Mouse (Mus musculus) hindbrain, embryonic 13.5 days (tissue): Measurements from ENCODE around the gene Pik3ca. TPM values are rescaled to one million over a fixed set of nuclear protein-coding genes. Genes with fewer than 3 reads are reported as not detected.

Experiments used
- ATAC-seq: fragments of 200-750 bp; cut with Nextera tagmentation; 2 replicates; pipeline ENCODE4 v1.8.0; 2017; ENCODE audit warnings: moderate TSS enrichment; ENCODE audit not compliant: low FRiP score
- H3K27ac ChIP-seq: fragments of 300-500 bp; sonication (generic); 2 replicates; pipeline ENCODE4 v1.5.1; 2015; ENCODE audit warnings: inconsistent platforms, mild to moderate bottlenecking, moderate library complexity
- H3K27me3 ChIP-seq: fragments of 300-500 bp; sonication (generic); 2 replicates; pipeline ENCODE4 v1.6.1; 2015; ENCODE audit warnings: mild to moderate bottlenecking, inconsistent platforms
- H3K36me3 ChIP-seq: fragments of 300-500 bp; sonication (generic); 2 replicates; pipeline ENCODE4 v1.6.1; 2015; ENCODE audit warnings: mild to moderate bottlenecking, inconsistent platforms
- H3K4me1 ChIP-seq: fragments of 300-500 bp; sonication (generic); replicated peaks from 2 replicates; pipeline ENCODE4 v1.6.1; 2015; ENCODE audit warnings: inconsistent platforms
- H3K4me2 ChIP-seq: fragments of 300-500 bp; sonication (generic); 2 replicates; pipeline ENCODE4 v1.6.1; 2015; ENCODE audit warnings: inconsistent platforms, mild to moderate bottlenecking, moderate library complexity
- H3K4me3 ChIP-seq: fragments of 300-500 bp; sonication (generic); 2 replicates; pipeline ENCODE4 v1.5.1; 2015; ENCODE audit warnings: mild to moderate bottlenecking, inconsistent platforms
- H3K9ac ChIP-seq: fragments of 300-500 bp; sonication (generic); 2 replicates; pipeline ENCODE4 v1.6.1; 2015; ENCODE audit warnings: mild to moderate bottlenecking, inconsistent platforms
- H3K9me3 ChIP-seq: fragments of 300-500 bp; sonication (generic); 2 replicates; pipeline ENCODE4 v1.6.1; 2016; ENCODE audit warnings: inconsistent platforms
- WGBS: fragments of 180-500 bp; shearing (Covaris S2); methylation state at CpG from one replicate; pipeline ENCODE4 v1.1.7; 2015; 5-methylcytosine and 5-hydroxymethylcytosine counted together
- polyA plus RNA-seq: library from polyadenylated mRNA; unstranded; fragments of >200 nt; fragmentation: Nextera tagmentation; extraction: Ambion mirVana; gene quantifications from 2 replicates; pipeline ENCODE4 v1.2.1, GENCODE M21; 2015

The Pik3ca gene
- polyA plus RNA-seq, 1 experiment from 2014 or later, result 14.2 TPM

- WGBS, result 87% methylated on average over 3 of the region's 3 CpGs
- Histone ChIP-seq H3K4me3 (no peak overlapping the region), H3K9ac (no peak overlapping the region), H3K27me3 (no peaks in the 10 kb centered on the region), H3K4me1 (no peaks in the 10 kb centered on the region), H3K36me3 (no peaks in the 10 kb centered on the region), H3K27ac (no peak overlapping the region), H3K4me2 (no peak overlapping the region), H3K9me3 (no peaks in the 10 kb centered on the region)
- ATAC-seq, result no peak
These were observed 15.9 kb upstream of the Pik3ca start for GRCm38 (mm10) chr3:32381556-32381955.

- H3K9me3 ChIP-seq, result no peaks in the 10 kb centered on the region
- H3K27me3 ChIP-seq, result no peaks in the 10 kb centered on the region
- no peak for ATAC-seq
- no peaks in the 10 kb centered on the region for H3K36me3 ChIP-seq
- H3K4me2 ChIP-seq, result no peak overlapping the region
- no peak overlapping the region for H3K9ac ChIP-seq
- no peak overlapping the region for H3K4me3 ChIP-seq
- H3K27ac ChIP-seq, result no peak overlapping the region
- 91% methylated on average over 4 of the region's 4 CpGs for WGBS
- H3K4me1 ChIP-seq, result peaks cover 7% of the 10 kb centered on the region
These were observed 4.6 kb upstream of the Pik3ca start for GRCm38 (mm10) chr3:32392841-32393240.

DNA sequence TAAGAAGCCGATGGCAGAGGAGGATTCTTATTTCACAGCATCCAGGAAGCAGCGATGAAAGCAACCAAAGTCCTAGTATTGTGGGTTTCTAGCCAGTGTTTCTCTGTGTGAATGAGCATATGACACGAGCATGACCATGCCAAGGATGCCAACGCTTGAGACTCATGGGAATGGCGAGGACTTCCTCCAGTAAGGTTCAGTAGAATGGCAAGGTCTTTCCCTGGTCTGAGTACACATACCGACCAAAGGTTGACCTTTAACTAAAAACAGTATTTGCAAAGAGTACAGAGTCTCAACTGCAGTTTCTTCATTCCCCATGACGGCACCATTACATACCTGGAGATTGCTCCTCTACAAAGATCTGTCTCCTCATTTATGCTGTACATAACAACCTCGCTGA lies 3.5 kb upstream of the Pik3ca start:
- 92% methylated on average over 8 of the region's 8 CpGs for WGBS
- no peak overlapping the region for H3K9ac ChIP-seq
- no peak for ATAC-seq

DNA sequence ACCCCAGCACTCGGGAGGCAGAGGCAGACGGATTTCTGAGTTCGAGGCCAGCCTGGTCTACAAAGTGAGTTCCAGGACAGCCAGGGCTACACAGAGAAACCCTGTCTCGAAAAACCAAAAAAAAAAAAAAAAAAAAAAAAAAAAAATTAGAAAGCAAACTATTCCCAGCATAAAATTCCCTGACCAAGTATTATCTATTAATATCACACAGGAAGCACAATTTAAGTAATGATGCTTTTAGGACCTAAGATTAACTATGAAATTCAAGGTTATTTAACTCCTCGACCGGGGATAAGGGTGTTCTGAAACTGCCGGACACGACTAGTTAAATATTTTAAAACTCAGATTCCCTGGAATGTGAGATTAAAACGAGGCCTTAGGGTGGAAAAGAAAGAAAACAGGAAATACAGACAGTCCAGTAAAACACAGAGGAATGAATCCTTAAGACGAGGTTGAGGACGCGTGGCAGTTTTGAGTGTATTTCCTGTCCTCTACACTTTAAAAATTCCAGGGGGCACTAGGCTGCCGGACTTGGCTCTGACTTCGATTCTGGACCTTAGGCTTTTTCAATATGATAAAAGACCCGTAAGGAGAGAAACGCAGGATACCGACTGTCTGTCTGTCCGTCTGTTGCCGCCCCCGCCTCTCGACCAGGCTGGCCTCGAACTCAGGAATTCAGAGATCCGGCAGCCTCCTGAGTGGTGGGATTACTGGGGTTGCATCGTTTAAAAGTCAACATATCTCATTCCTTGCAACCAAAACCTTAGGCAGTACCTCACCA lies 1.5 kb upstream of the Pik3ca start:
- Histone ChIP-seq H3K4me3 (peak overlapping the region; percentile 91), H3K9ac (peak overlapping the region; percentile 94), H3K9me3 (no peaks in the 10 kb centered on the region), H3K27ac (peak overlapping the region; percentile 97), H3K4me1 (peaks cover 29% of the 10 kb centered on the region), H3K36me3 (no peaks in the 10 kb centered on the region), H3K4me2 (peak overlapping the region; percentile 69), H3K27me3 (no peaks in the 10 kb centered on the region)
- WGBS, result 28% methylated on average over 24 of the region's 24 CpGs
- ATAC-seq, result no peak; the same call in none of the 2 replicates

More for the DNA sequence above, 3.5 kb upstream of the Pik3ca start:
- Histone ChIP-seq H3K9me3 (no peaks in the 10 kb centered on the region), H3K27ac (no peak overlapping the region), H3K4me1 (peaks cover 12% of the 10 kb centered on the region), H3K4me3 (no peak overlapping the region), H3K4me2 (no peak overlapping the region), H3K36me3 (no peaks in the 10 kb centered on the region), H3K27me3 (no peaks in the 10 kb centered on the region)

- H3K36me3 ChIP-seq, result no peaks in the 10 kb centered on the region
- under 1% methylated on average over 40 of the region's 77 CpGs for whole genome bisulfite sequencing
- peaks cover 37% of the 10 kb centered on the region for H3K4me1 ChIP-seq
- peak overlapping the region; percentile 97 for H3K27ac ChIP-seq
- peak overlapping the region; percentile 69 for H3K4me2 ChIP-seq
- peak overlapping the region; percentile 91 for H3K4me3 ChIP-seq
- ATAC-seq, result peak; percentile 99
- peak overlapping the region; percentile 94 for H3K9ac ChIP-seq
- no peaks in the 10 kb centered on the region for H3K27me3 ChIP-seq
- H3K9me3 ChIP-seq, result no peaks in the 10 kb centered on the region
These were observed 544 bp upstream of the Pik3ca start for GRCm38 (mm10) chr3:32396794-32397460.

GRCm38 (mm10) chr3:32398175-32398538 lies 686 bp downstream of the Pik3ca start:
- Histone ChIP-seq H3K27me3 (no peaks in the 10 kb centered on the region), H3K9ac (peak overlapping the region; percentile 94), H3K4me3 (peak overlapping the region; percentile 91), H3K27ac (peak overlapping the region; percentile 97), H3K4me2 (peak overlapping the region; percentile 56), H3K9me3 (no peaks in the 10 kb centered on the region), H3K4me1 (peaks cover 37% of the 10 kb centered on the region), H3K36me3 (no peaks in the 10 kb centered on the region)
- ATAC-seq, result no peak
- 2% methylated on average over 7 of the region's 7 CpGs for WGBS

DNA sequence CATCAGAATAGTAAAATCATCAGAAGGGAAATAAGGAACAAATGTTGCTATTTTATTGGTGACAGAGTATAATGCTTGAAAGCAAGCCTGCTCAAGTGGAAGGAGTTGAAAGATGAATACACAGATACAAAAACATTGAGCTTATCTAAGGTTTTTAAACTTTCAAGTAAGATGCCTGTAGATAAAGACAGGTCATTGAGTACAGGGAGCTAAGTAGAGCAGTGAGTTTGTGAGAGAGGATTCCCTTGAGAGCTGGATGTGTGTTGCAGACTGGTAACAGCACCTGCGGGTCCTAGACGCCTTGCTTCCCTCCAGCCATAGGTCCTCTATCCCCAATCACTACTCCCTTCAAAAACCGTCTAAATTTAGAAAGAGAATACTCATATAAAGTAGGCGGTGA lies 1.2 kb downstream of the Pik3ca start:
- Histone ChIP-seq H3K4me1 (peaks cover 37% of the 10 kb centered on the region), H3K9me3 (no peaks in the 10 kb centered on the region), H3K27ac (no peak overlapping the region), H3K9ac (peak overlapping the region; percentile 46; the same call in 1 of the 2 replicates), H3K4me2 (peak overlapping the region; percentile 56), H3K36me3 (no peaks in the 10 kb centered on the region), H3K4me3 (peak overlapping the region; percentile 91), H3K27me3 (no peaks in the 10 kb centered on the region)
- WGBS, result 38% methylated on average over 4 of the region's 4 CpGs
- no peak for ATAC-seq

DNA sequence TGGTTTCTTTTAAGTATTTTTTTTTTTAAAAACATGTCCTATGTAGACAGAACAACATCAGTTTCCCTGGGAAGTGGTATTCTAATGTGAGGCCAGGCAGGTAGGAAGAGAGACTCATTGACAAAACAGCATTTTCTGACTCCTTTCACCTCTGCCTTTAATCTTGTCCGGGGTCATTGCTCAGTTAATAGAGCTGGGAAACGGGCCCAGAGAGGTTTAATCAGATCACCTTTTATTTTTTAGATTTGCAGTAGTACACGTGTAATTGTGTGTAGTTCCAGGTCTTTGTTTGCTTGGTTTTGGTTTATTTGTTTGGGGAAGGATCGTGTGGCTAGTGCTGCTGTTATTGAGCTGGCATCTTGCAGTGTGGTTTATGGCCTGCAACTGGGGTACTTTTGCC lies 1.9 kb downstream of the Pik3ca start:
- no peaks in the 10 kb centered on the region for H3K9me3 ChIP-seq
- ATAC-seq, result no peak
- peak overlapping the region; percentile 18 for H3K4me2 ChIP-seq
- 45% methylated on average over 4 of the region's 4 CpGs for whole genome bisulfite sequencing
- no peak overlapping the region for H3K4me3 ChIP-seq
- H3K27me3 ChIP-seq, result no peaks in the 10 kb centered on the region
- peaks cover 37% of the 10 kb centered on the region for H3K4me1 ChIP-seq
- H3K36me3 ChIP-seq, result no peaks in the 10 kb centered on the region
- H3K27ac ChIP-seq, result no peak overlapping the region
- H3K9ac ChIP-seq, result peak overlapping the region; percentile 44

DNA sequence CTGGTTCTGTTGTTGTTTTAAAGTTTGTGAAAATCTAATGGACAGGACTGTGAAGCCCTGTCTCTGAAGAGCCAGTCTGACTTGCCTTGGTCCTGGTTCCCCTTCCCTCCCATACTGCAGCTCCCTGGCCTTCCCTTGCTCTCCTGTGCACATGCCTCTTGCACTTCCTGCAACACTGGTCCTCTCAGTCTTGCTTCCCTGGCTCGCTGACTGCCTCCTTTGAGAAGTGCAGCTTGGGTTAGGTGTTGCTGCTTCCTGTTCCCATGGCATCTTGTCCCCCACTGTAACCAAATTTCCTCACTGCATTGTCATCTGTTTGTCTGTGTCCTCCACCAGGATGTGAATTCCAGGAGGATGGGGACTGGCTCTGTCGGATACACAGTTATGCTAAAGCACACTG lies 2.5 kb downstream of the Pik3ca start:
- WGBS, result 70% methylated on average over 2 of the region's 2 CpGs
- Histone ChIP-seq H3K27ac (no peak overlapping the region), H3K27me3 (no peaks in the 10 kb centered on the region), H3K4me3 (no peak overlapping the region), H3K4me2 (peak overlapping the region; percentile 18), H3K9me3 (no peaks in the 10 kb centered on the region), H3K4me1 (peaks cover 37% of the 10 kb centered on the region), H3K9ac (peak overlapping the region; percentile 44; the same call in 1 of the 2 replicates), H3K36me3 (no peaks in the 10 kb centered on the region)
- no peak for ATAC-seq

GRCm38 (mm10) chr3:32401591-32401990 lies 4.1 kb downstream of the Pik3ca start:
- no peak overlapping the region for H3K4me3 ChIP-seq
- peaks cover 35% of the 10 kb centered on the region for H3K4me1 ChIP-seq
- no peaks in the 10 kb centered on the region for H3K27me3 ChIP-seq
- H3K9ac ChIP-seq, result no peak overlapping the region
- no peaks in the 10 kb centered on the region for H3K36me3 ChIP-seq
- H3K9me3 ChIP-seq, result no peaks in the 10 kb centered on the region
- 83% methylated on average over 3 of the region's 3 CpGs for WGBS
- H3K4me2 ChIP-seq, result no peak overlapping the region
- no peak for ATAC-seq
- H3K27ac ChIP-seq, result no peak overlapping the region

GRCm38 (mm10) chr3:32402990-32403885 lies 5.8 kb downstream of the Pik3ca start:
- H3K4me1 ChIP-seq, result peaks cover 43% of the 10 kb centered on the region
- no peak overlapping the region for H3K4me3 ChIP-seq
- no peaks in the 10 kb centered on the region for H3K36me3 ChIP-seq
- H3K27me3 ChIP-seq, result no peaks in the 10 kb centered on the region
- H3K4me2 ChIP-seq, result no peak overlapping the region
- 83% methylated on average over 7 of the region's 7 CpGs for WGBS
- H3K9me3 ChIP-seq, result no peaks in the 10 kb centered on the region
- no peak overlapping the region for H3K9ac ChIP-seq
- H3K27ac ChIP-seq, result no peak overlapping the region
- ATAC-seq, result no peak

DNA sequence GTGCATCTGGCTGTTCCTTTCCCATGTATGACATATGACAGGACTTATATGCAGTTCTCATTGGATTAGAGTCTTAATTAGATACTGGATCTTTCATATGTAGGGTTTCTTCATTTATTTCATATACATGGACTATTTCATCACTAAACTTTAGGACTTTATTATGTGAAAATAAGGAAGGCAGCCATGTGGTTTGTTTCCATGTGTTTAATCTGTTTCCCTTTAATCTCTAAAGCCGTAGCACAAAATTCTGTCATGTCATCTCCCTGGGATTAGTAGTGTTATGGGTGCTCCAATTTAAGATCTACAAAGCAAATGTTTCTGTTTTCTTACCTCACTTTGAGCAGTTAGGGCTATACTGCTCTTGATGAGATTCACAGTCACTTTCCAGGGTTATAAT lies 8.2 kb downstream of the Pik3ca start:
- no peak overlapping the region for H3K4me3 ChIP-seq
- no peak for ATAC-seq
- H3K9ac ChIP-seq, result no peak overlapping the region
- no peaks in the 10 kb centered on the region for H3K36me3 ChIP-seq
- WGBS, result 88% methylated on average over 1 of the region's 1 CpGs
- H3K4me2 ChIP-seq, result no peak overlapping the region
- no peak overlapping the region for H3K27ac ChIP-seq
- peaks cover 22% of the 10 kb centered on the region for H3K4me1 ChIP-seq
- H3K27me3 ChIP-seq, result no peaks in the 10 kb centered on the region
- H3K9me3 ChIP-seq, result no peaks in the 10 kb centered on the region
